Mouse (Mus musculus): ENCODE measurements around the gene Ptp4a2.
"Not testable (repeated sequence)": the region's sequence is repeated elsewhere in the genome, so short reads cannot be mapped to it uniquely, and the experiment has no call there.

Ptp4a2 gene

GRCm38 (mm10) chr4:129879206-129879780 is 68.3 kb downstream of the Ptp4a2 start:
- CTCF ChIA-PET, result interaction anchor here (0.5 to 0.7 kb wide), 2 partner anchors 31 to 484 kb away, joined by 3 read pairs; no protein-coding TSS in a partner anchor

GRCm38 (mm10) chr4:129880615-129881014 is 69.6 kb downstream of the Ptp4a2 start:
- CTCF ChIA-PET, result interaction anchor here (0.5 kb wide), 1 partner anchor 78 kb away, joined by 4 read pairs; no protein-coding TSS in a partner anchor

DNA sequence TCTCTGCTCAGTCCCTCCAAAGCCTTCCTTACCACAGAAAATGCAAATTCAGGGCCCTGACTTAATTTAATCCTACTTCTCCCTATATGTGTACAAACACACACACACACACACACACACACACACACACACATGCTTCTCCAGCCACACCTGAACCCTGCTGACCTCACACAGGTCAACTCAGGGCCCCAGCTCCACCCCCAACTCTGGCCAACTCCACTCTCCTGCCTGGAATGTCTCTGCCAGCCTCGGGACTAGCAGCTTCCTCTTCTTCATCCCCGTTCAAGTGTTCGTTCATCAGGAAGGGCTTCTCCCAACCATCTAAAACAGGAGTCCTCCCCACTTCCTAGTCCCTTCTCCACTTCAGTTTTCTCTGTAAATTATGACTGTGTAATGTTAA is 70.6 kb downstream of the Ptp4a2 start:
- CTCF ChIA-PET, result interaction anchor here (0.6 to 0.7 kb wide), 5 partner anchors 14 to 124 kb away, joined by 3 to 5 read pairs (median 3); no protein-coding TSS in a partner anchor

DNA sequence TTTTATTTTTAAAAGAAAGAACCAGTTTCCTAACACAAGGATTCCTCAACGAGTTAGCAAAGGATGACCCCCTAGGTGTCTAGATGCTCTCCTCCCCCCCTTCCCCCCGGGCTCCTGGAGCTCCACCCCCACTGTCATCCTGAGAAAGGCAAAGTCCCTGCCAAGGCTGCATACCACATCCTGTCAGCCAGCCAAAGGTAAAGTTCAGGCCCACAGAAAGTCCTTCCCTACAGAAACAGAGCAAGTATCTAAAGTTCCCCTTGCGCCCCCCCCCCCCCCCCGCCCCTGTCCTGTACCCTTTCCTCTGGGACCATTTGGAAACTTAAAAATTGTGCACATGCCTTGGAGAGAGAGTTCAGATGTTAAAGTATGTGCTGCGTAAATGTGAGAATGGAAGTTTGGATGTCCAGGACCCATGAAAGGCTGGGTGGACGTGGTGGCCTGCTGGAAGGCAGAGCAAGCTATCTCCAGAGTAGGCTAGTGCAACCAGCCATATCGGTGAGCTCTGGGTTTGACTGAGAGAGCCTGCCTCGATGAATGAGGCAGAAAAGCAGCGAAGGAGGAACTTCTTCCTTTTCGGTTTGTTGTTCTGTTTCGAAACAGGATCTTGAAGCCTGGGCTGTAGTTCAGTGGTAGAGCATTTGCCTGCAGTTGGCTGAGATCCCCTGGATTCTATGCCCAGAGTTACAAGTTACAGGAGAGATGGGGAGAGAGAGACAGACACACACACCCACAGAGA is 71.7 kb downstream of the Ptp4a2 start:
- CTCF ChIA-PET, result interaction anchor here (0.6 to 0.9 kb wide), 2 partner anchors 28 to 46 kb away, joined by 3 read pairs; partner anchors contain the start of gene Spocd1

- CTCF ChIA-PET, result interaction anchor here (1.0 kb wide), 2 partner anchors 31 to 44 kb away, joined by 3 to 4 read pairs; no protein-coding TSS in a partner anchor
These were observed 73.3 kb downstream of the Ptp4a2 start for GRCm38 (mm10) chr4:129884041-129884930.

- CTCF ChIA-PET, result interaction anchor here (0.7 kb wide), 1 partner anchor 37 kb away, joined by 3 read pairs; no protein-coding TSS in a partner anchor
These were observed 78.6 kb downstream of the Ptp4a2 start for GRCm38 (mm10) chr4:129889661-129890060.

- CTCF ChIA-PET, result interaction anchor here (0.7 kb wide), 1 partner anchor 37 kb away, joined by 3 read pairs; no protein-coding TSS in a partner anchor
These were observed 79.1 kb downstream of the Ptp4a2 start for GRCm38 (mm10) chr4:129890094-129890493.

GRCm38 (mm10) chr4:129894861-129895260 is 83.8 kb downstream of the Ptp4a2 start:
- CTCF ChIA-PET, result no interaction called here

- CTCF ChIA-PET, result not testable (repeated sequence)
These were observed 87.8 kb downstream of the Ptp4a2 start for GRCm38 (mm10) chr4:129898815-129899214.
